Mouse (Mus musculus): Measurements from ENCODE around the gene Wnk4. TPM values are rescaled to one million over a fixed set of nuclear protein-coding genes. Genes with fewer than 3 reads are reported as not detected.

The Wnk4 gene
- polyA plus RNA-seq, 1 experiment from 2014 or later: 9.5 TPM

GRCm38 (mm10) chr11:101263989-101264280 lies 3.6 kb downstream of the Wnk4 start:
- Histone ChIP-seq H3K4me1 (replicated peaks) (peaks cover 38% of the 10 kb centered on the region), H3K4me3 (no peak overlapping the region), H3K27ac (replicated peaks) (no peak overlapping the region), H3K36me3 (no peaks in the 10 kb centered on the region), H3K9ac (no peak overlapping the region), H3K27me3 (peaks cover 56% of the 10 kb centered on the region), H3K9me3 (no peaks in the 10 kb centered on the region), H3K4me2 (no peak overlapping the region)
- ATAC-seq (ENCODE audit: low FRiP score, low read depth): no peak
- WGBS: 3% methylated on average over 3 of the region's 3 CpGs

GRCm38 (mm10) chr11:101264954-101265471 lies 4.6 kb downstream of the Wnk4 start:
- Histone ChIP-seq H3K4me2 (peak overlapping the region; percentile 64), H3K4me3 (peak overlapping the region; percentile 36), H3K4me1 (replicated peaks) (peaks cover 33% of the 10 kb centered on the region), H3K36me3 (no peaks in the 10 kb centered on the region), H3K9me3 (no peaks in the 10 kb centered on the region), H3K9ac (peak overlapping the region; percentile 35), H3K27ac (replicated peaks) (no peak overlapping the region), H3K27me3 (peaks cover 52% of the 10 kb centered on the region)
- 2% methylated on average over 31 of the region's 31 CpGs for WGBS
- no peak for ATAC-seq (ENCODE audit: low FRiP score, low read depth)

- ATAC-seq (ENCODE audit: low FRiP score, low read depth): no peak
- Histone ChIP-seq H3K9me3 (no peaks in the 10 kb centered on the region), H3K27ac (replicated peaks) (no peak overlapping the region), H3K9ac (no peak overlapping the region), H3K4me3 (peak overlapping the region; percentile 36; the same call in 1 of the 2 replicates), H3K36me3 (no peaks in the 10 kb centered on the region), H3K4me1 (replicated peaks) (peaks cover 24% of the 10 kb centered on the region), H3K27me3 (peaks cover 49% of the 10 kb centered on the region), H3K4me2 (peak overlapping the region; percentile 64)
- 21% methylated on average over 6 of the region's 6 CpGs for WGBS
These were observed 5.5 kb downstream of the Wnk4 start for GRCm38 (mm10) chr11:101265906-101266305.

GRCm38 (mm10) chr11:101269577-101270116 lies 9.3 kb downstream of the Wnk4 start:
- Histone ChIP-seq H3K4me2 (peak overlapping the region; percentile 1; the same call in 1 of the 2 replicates), H3K36me3 (no peaks in the 10 kb centered on the region), H3K4me1 (replicated peaks) (peaks cover 8% of the 10 kb centered on the region), H3K27ac (replicated peaks) (peak overlapping the region; percentile 3; the same call in 1 of the 2 replicates), H3K9me3 (no peaks in the 10 kb centered on the region), H3K9ac (no peak overlapping the region), H3K27me3 (peaks cover 17% of the 10 kb centered on the region), H3K4me3 (no peak overlapping the region)
- ATAC-seq (ENCODE audit: low FRiP score, low read depth): 0 out of 2 replicates have a peak, but pooled peaks have one; percentile 38
- WGBS: 34% methylated on average over 10 of the region's 10 CpGs

GRCm38 (mm10) chr11:101272446-101272845 lies 12.1 kb downstream of the Wnk4 start:
- Histone ChIP-seq H3K27me3 (no peaks in the 10 kb centered on the region; the same call in 1 of the 2 replicates), H3K9me3 (no peaks in the 10 kb centered on the region), H3K4me2 (no peak overlapping the region), H3K4me3 (no peak overlapping the region), H3K36me3 (no peaks in the 10 kb centered on the region), H3K4me1 (replicated peaks) (peaks cover 12% of the 10 kb centered on the region), H3K27ac (replicated peaks) (no peak overlapping the region), H3K9ac (no peak overlapping the region)
- WGBS: 79% methylated on average over 3 of the region's 3 CpGs
- ATAC-seq (ENCODE audit: low FRiP score, low read depth): no peak

- H3K27me3 ChIP-seq: no peaks in the 10 kb centered on the region; the same call in 1 of the 2 replicates
- H3K9me3 ChIP-seq: no peaks in the 10 kb centered on the region
- peaks cover 28% of the 10 kb centered on the region for H3K4me1 ChIP-seq (replicated peaks)
- no peak overlapping the region for H3K4me3 ChIP-seq
- H3K27ac ChIP-seq (replicated peaks): no peak overlapping the region
- 78% methylated on average over 4 of the region's 4 CpGs for WGBS
- no peak overlapping the region for H3K9ac ChIP-seq
- no peak for ATAC-seq (ENCODE audit: low FRiP score, low read depth)
- H3K4me2 ChIP-seq: no peak overlapping the region
- no peaks in the 10 kb centered on the region for H3K36me3 ChIP-seq
These were observed 14.9 kb downstream of the Wnk4 start for GRCm38 (mm10) chr11:101275309-101275708.

- no peaks in the 10 kb centered on the region; the same call in 1 of the 2 replicates for H3K27me3 ChIP-seq
- no peaks in the 10 kb centered on the region for H3K36me3 ChIP-seq
- no peak overlapping the region for H3K4me3 ChIP-seq
- no peak overlapping the region for H3K9ac ChIP-seq
- H3K9me3 ChIP-seq: no peaks in the 10 kb centered on the region
- peak overlapping the region; percentile 88 for H3K4me2 ChIP-seq
- ATAC-seq (ENCODE audit: low FRiP score, low read depth): no peak
- WGBS: 33% methylated on average over 24 of the region's 27 CpGs
- H3K4me1 ChIP-seq (replicated peaks): peaks cover 28% of the 10 kb centered on the region
- H3K27ac ChIP-seq (replicated peaks): no peak overlapping the region
These were observed 16.1 kb downstream of the Wnk4 start for GRCm38 (mm10) chr11:101276319-101277070.

- peak overlapping the region; percentile 96 for H3K4me3 ChIP-seq
- 69% methylated on average over 12 of the region's 12 CpGs for WGBS
- peak overlapping the region; percentile 88 for H3K4me2 ChIP-seq
- H3K27ac ChIP-seq (replicated peaks): no peak overlapping the region
- peak overlapping the region; percentile 94; the same call in 1 of the 2 replicates for H3K9ac ChIP-seq
- no peak for ATAC-seq (ENCODE audit: low FRiP score, low read depth)
- no peaks in the 10 kb centered on the region for H3K9me3 ChIP-seq
- no peaks in the 10 kb centered on the region for H3K36me3 ChIP-seq
- peaks cover 28% of the 10 kb centered on the region for H3K4me1 ChIP-seq (replicated peaks)
- H3K27me3 ChIP-seq: no peaks in the 10 kb centered on the region
These were observed 17.2 kb downstream of the Wnk4 start for GRCm38 (mm10) chr11:101277381-101278222.

GRCm38 (mm10) chr11:101278223-101279192 lies 18.1 kb downstream of the Wnk4 start, which contains the start of the genes Cntd1 and Coa3:
TSS of gene Cntd1 (plus strand) at chr11:101279012.
TSS of gene Coa3 (minus strand) at chr11:101279114.
- Histone ChIP-seq H3K36me3 (no peaks in the 10 kb centered on the region), H3K9me3 (no peaks in the 10 kb centered on the region), H3K9ac (peak within 1 kb of the TSS; percentile 94), H3K4me1 (replicated peaks) (peaks cover 28% of the 10 kb centered on the region), H3K27me3 (no peaks in the 10 kb centered on the region), H3K4me2 (peak within 1 kb of the TSS; percentile 88), H3K27ac (replicated peaks) (peak within 1 kb of the TSS; percentile 81), H3K4me3 (peak within 1 kb of the TSS; percentile 96)
- WGBS: 10% methylated on average over 45 of the region's 45 CpGs
- peak; percentile 97 for ATAC-seq (ENCODE audit: low FRiP score, low read depth)

GRCm38 (mm10) chr11:101279193-101279569 lies 18.8 kb downstream of the Wnk4 start:
- Histone ChIP-seq H3K4me1 (replicated peaks) (peaks cover 28% of the 10 kb centered on the region), H3K4me3 (peak overlapping the region; percentile 96), H3K36me3 (no peaks in the 10 kb centered on the region), H3K4me2 (peak overlapping the region; percentile 88), H3K9ac (peak overlapping the region; percentile 94; the same call in 1 of the 2 replicates), H3K9me3 (no peaks in the 10 kb centered on the region), H3K27me3 (no peaks in the 10 kb centered on the region), H3K27ac (replicated peaks) (no peak overlapping the region)
- peak; percentile 24; the same call in 1 of the 2 replicates for ATAC-seq (ENCODE audit: low FRiP score, low read depth)
- 60% methylated on average over 14 of the region's 14 CpGs for WGBS

GRCm38 (mm10) chr11:101280837-101281236 lies 20.5 kb downstream of the Wnk4 start:
- no peaks in the 10 kb centered on the region for H3K9me3 ChIP-seq
- 52% methylated on average over 7 of the region's 7 CpGs for WGBS
- H3K4me3 ChIP-seq: no peak overlapping the region
- H3K9ac ChIP-seq: no peak overlapping the region
- no peak for ATAC-seq (ENCODE audit: low FRiP score, low read depth)
- no peaks in the 10 kb centered on the region for H3K36me3 ChIP-seq
- no peak overlapping the region for H3K27ac ChIP-seq (replicated peaks)
- no peaks in the 10 kb centered on the region for H3K27me3 ChIP-seq
- peaks cover 28% of the 10 kb centered on the region for H3K4me1 ChIP-seq (replicated peaks)
- H3K4me2 ChIP-seq: no peak overlapping the region
